Mouse (Mus musculus) cerebellum, postnatal 25 days (tissue): Measurements from ENCODE around the gene Carhsp1.
A peak's percentile ranks its signal among the peaks of the same experiment; 100 is the strongest.

Experiments used
- DNase-seq, 2 experiments: peaks; one replicate each; pipeline ENCODE4 v3.0.0; 2021; ENCODE audit warnings: mixed read lengths in 2 of 2

Carhsp1 gene

GRCm38 (mm10) chr16:8674165-8674564 lies 2.2 kb upstream of the Carhsp1 start:
- DNase-seq, result peak in 1 of 2 experiments; percentile 38

- no peak for DNase-seq
Observed at GRCm38 (mm10) chr16:8673343-8673742, 1.4 kb upstream of the Carhsp1 start.

GRCm38 (mm10) chr16:8672811-8673210 lies 856 bp upstream of the Carhsp1 start:
- DNase-seq, result no peak

GRCm38 (mm10) chr16:8672350-8672687 lies 364 bp upstream of the Carhsp1 start:
- DNase-seq, result no peak

- DNase-seq, result no peak
Observed at GRCm38 (mm10) chr16:8670041-8671035, 1.6 kb downstream of the Carhsp1 start.

GRCm38 (mm10) chr16:8669432-8669831 lies 2.5 kb downstream of the Carhsp1 start:
- DNase-seq, result no peak

- no peak for DNase-seq
Observed at GRCm38 (mm10) chr16:8668386-8668785, 3.6 kb downstream of the Carhsp1 start.

GRCm38 (mm10) chr16:8667814-8668213 lies 4.1 kb downstream of the Carhsp1 start:
- DNase-seq, result no peak

- DNase-seq, result no peak
Observed at GRCm38 (mm10) chr16:8667261-8667660, 4.7 kb downstream of the Carhsp1 start.

- no peak for DNase-seq
Observed at GRCm38 (mm10) chr16:8666452-8666851, 5.5 kb downstream of the Carhsp1 start.

GRCm38 (mm10) chr16:8665367-8665766 lies 6.6 kb downstream of the Carhsp1 start:
- DNase-seq, result no peak

GRCm38 (mm10) chr16:8663606-8664539 lies 8.1 kb downstream of the Carhsp1 start:
- DNase-seq, result no peak

- DNase-seq, result no peak
Observed at GRCm38 (mm10) chr16:8663022-8663421, 8.9 kb downstream of the Carhsp1 start.

GRCm38 (mm10) chr16:8658764-8659163 lies 13.2 kb downstream of the Carhsp1 start:
- peak; percentile 44 to 66 for DNase-seq

- no peak for DNase-seq
Observed at GRCm38 (mm10) chr16:8658349-8658748, 13.6 kb downstream of the Carhsp1 start.

GRCm38 (mm10) chr16:8656256-8656655 lies 15.7 kb downstream of the Carhsp1 start:
- no peak for DNase-seq

- DNase-seq, result no peak
Observed at GRCm38 (mm10) chr16:8655599-8655998, 16.4 kb downstream of the Carhsp1 start.

- no peak for DNase-seq
Observed at GRCm38 (mm10) chr16:8655108-8655507, 16.8 kb downstream of the Carhsp1 start.

- DNase-seq, result no peak
Observed at GRCm38 (mm10) chr16:8650007-8650406, 21.9 kb downstream of the Carhsp1 start.

GRCm38 (mm10) chr16:8645546-8645945 lies 26.4 kb downstream of the Carhsp1 start:
- no peak for DNase-seq

GRCm38 (mm10) chr16:8643855-8644254 lies 28.1 kb downstream of the Carhsp1 start:
- peak; percentile 35 to 67 for DNase-seq

GRCm38 (mm10) chr16:8639466-8640191 lies 32.3 kb downstream of the Carhsp1 start:
- no peak for DNase-seq

GRCm38 (mm10) chr16:8638131-8638530 lies 33.8 kb downstream of the Carhsp1 start:
- no peak for DNase-seq
